Mouse (Mus musculus): ENCODE results near the gene Akap13.

DNA sequence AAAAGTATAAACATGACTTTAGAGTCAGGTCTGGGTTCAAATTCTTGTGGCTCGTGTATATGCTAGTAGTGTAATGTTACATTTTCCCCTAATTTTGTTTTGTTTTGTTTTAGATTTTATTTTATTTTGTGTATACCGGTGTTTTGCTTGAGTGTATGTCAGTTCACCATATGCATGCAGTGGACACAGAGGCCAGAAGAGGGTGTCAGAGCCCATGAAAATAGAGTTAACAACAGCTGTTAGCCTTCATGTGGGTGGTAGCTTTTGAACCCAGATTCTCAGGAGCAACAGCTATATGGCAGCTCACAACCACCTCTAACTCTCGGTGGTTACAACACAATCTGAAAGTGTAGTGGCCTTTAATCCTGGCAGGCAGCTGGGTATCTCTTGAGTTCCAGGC, 66.9 kb downstream of the Akap13 start:
- no peak for TF ChIP-seq POLR2A (IDR thresholded peaks at IDR 0.05; ENCODE audit: insufficient read depth, low read depth, low read length)
- TF ChIP-seq CTCF (IDR thresholded peaks at IDR 0.05): peak; percentile 64
- TF ChIP-seq EP300 (IDR thresholded peaks at IDR 0.05; ENCODE audit: insufficient read depth, low read depth, low read length): no peak

All from heart, adult 2 months (tissue).